Mouse (Mus musculus): ENCODE data around the gene 9130213A22Rik. TPM values are rescaled to one million over a fixed set of nuclear protein-coding genes. Genes with fewer than 3 reads are reported as not detected.
"Not testable (repeated sequence)": the region's sequence is repeated elsewhere in the genome, so short reads cannot be mapped to it uniquely, and the experiment has no call there.

The 9130213A22Rik gene
- total RNA-seq, 2 experiments from 2014 or later, result 0.33 to 0.44 TPM

GRCm38 (mm10) chr11:69098039-69098761 is 24.2 kb downstream of the 9130213A22Rik start:
- intact Hi-C loops (cut with DNase I), result loop anchor here (10.0 kb wide), 1 partner anchor 317 kb away; the partner anchor contains the start of gene Kdm6b
- DNase-seq, result no peak

GRCm38 (mm10) chr11:69096987-69097900 is 25.1 kb downstream of the 9130213A22Rik start:
- intact Hi-C loops (cut with DNase I), result loop anchor here (10.0 kb wide), 1 partner anchor 318 kb away; the partner anchor contains the start of gene Kdm6b
- peak; percentile 100 for DNase-seq

GRCm38 (mm10) chr11:69096360-69096986 is 25.9 kb downstream of the 9130213A22Rik start:
- DNase-seq, result no peak
- intact Hi-C loops (cut with DNase I), result loop anchor here (10.0 kb wide), 1 partner anchor 318 kb away; the partner anchor contains the start of gene Kdm6b

GRCm38 (mm10) chr11:69095511-69096231 is 26.7 kb downstream of the 9130213A22Rik start:
- peak in 1 of 2 experiments; percentile 53 for DNase-seq
- intact Hi-C loops (cut with DNase I), result loop anchor here (10.0 kb wide), 1 partner anchor 319 kb away; the partner anchor contains the start of gene Kdm6b

GRCm38 (mm10) chr11:69094697-69095429 is 27.5 kb downstream of the 9130213A22Rik start, which contains the start of gene Per1:
Gene Per1 (plus strand): TSS chr11:69095217.
- intact Hi-C loops (cut with DNase I), result loop anchor here (10.0 kb wide), 1 partner anchor 320 kb away; the partner anchor contains the start of gene Kdm6b
- peak; percentile 96 to 97 for DNase-seq

- DNase-seq, result not testable (repeated sequence)
- intact Hi-C loops (cut with DNase I), result loop anchor here (10.0 kb wide), 1 partner anchor 321 kb away; the partner anchor contains the start of gene Kdm6b
Observed at GRCm38 (mm10) chr11:69093856-69094255, 28.5 kb downstream of the 9130213A22Rik start.

- intact Hi-C loops (cut with DNase I), result loop anchor here (10.0 kb wide), 1 partner anchor 322 kb away; the partner anchor contains the start of gene Kdm6b
- no peak for DNase-seq
Observed at GRCm38 (mm10) chr11:69092871-69093270, 29.5 kb downstream of the 9130213A22Rik start.

GRCm38 (mm10) chr11:69092386-69092751 is 30.0 kb downstream of the 9130213A22Rik start:
- peak; percentile 88 to 95 for DNase-seq
- intact Hi-C loops (cut with DNase I), result loop anchor here (10.0 kb wide), 1 partner anchor 322 kb away; the partner anchor contains the start of gene Kdm6b

- intact Hi-C loops (cut with DNase I), result loop anchor here (1.0 to 10.0 kb wide), 2 partner anchors 31 to 323 kb away; partner anchors contain the start of genes 9130213A22Rik and Kdm6b
- no peak for DNase-seq
Observed at GRCm38 (mm10) chr11:69091566-69092385, 30.6 kb downstream of the 9130213A22Rik start.

GRCm38 (mm10) chr11:69090367-69090766 is 32.0 kb downstream of the 9130213A22Rik start:
- intact Hi-C loops (cut with DNase I), result loop anchor here (10.0 kb wide), 1 partner anchor 324 kb away; the partner anchor contains the start of gene Kdm6b
- no peak for DNase-seq

GRCm38 (mm10) chr11:69089616-69090290 is 32.6 kb downstream of the 9130213A22Rik start:
- no peak for DNase-seq
- intact Hi-C loops (cut with DNase I), result loop anchor here (2.0 to 10.0 kb wide), 2 partner anchors 19 to 325 kb away; partner anchors contain the start of genes Kdm6b and Tmem107

- intact Hi-C loops (cut with DNase I), result loop anchor here (2.0 kb wide), 1 partner anchor 18 kb away; the partner anchor contains the start of gene Tmem107
- no peak for DNase-seq
Observed at GRCm38 (mm10) chr11:69088856-69089615, 33.4 kb downstream of the 9130213A22Rik start.

- peak; percentile 94 to 96 for DNase-seq
- intact Hi-C loops (cut with DNase I), result loop anchor here (2.0 kb wide), 1 partner anchor 17 kb away; the partner anchor contains the start of gene Tmem107
Observed at GRCm38 (mm10) chr11:69088103-69088855, 34.1 kb downstream of the 9130213A22Rik start, which contains the start of gene Vamp2. Gene Vamp2 (plus strand): TSS chr11:69088490.

- DNase-seq, result no peak
- intact Hi-C loops (cut with DNase I), result no loop called here
Observed at GRCm38 (mm10) chr11:69087597-69087996, 34.8 kb downstream of the 9130213A22Rik start.

GRCm38 (mm10) chr11:69087082-69087481 is 35.3 kb downstream of the 9130213A22Rik start:
- DNase-seq, result no peak
- intact Hi-C loops (cut with DNase I), result no loop called here

All from heart, postnatal 14 days (tissue).